Mouse (Mus musculus) hindbrain, postnatal 0 days (tissue): ENCODE results near the gene Atp9a. TPM values are rescaled to one million over a fixed set of nuclear protein-coding genes. Genes with fewer than 3 reads are reported as not detected.

Source experiments
- ATAC-seq: fragments of 200-750 bp; cut with Nextera tagmentation; 2 replicates; pipeline ENCODE4 v1.8.0; 2017; ENCODE audit warnings: mild to moderate bottlenecking, moderate TSS enrichment, moderate library complexity
- DNase-seq: peaks from one replicate; pipeline ENCODE4 v3.0.0-alpha.2; 2015; ENCODE audit warnings: low spot score
- H3K27ac ChIP-seq: fragments of 300-500 bp; sonication (generic); 2 replicates; pipeline ENCODE4 v1.5.1; 2014; ENCODE audit warnings: mild to moderate bottlenecking
- H3K27me3 ChIP-seq: fragments of 300-500 bp; sonication (generic); 2 replicates; pipeline ENCODE4 v1.6.1; 2014; ENCODE audit warnings: low read length, mixed read lengths; ENCODE audit not compliant: insufficient read depth
- H3K36me3 ChIP-seq: fragments of 300-500 bp; sonication (generic); 2 replicates; pipeline ENCODE4 v1.6.1; 2014; ENCODE audit warnings: low read length, mixed read lengths; ENCODE audit not compliant: insufficient read depth
- H3K4me1 ChIP-seq: fragments of 300-500 bp; sonication (generic); 2 replicates; pipeline ENCODE4 v1.6.1; 2014; ENCODE audit warnings: antibody characterized with exemption, low read length, mixed read lengths; ENCODE audit not compliant: insufficient read depth
- H3K4me2 ChIP-seq: fragments of 300-500 bp; sonication (generic); 2 replicates; pipeline ENCODE4 v1.6.1; 2014; ENCODE audit warnings: low read depth, mild to moderate bottlenecking, low read length, moderate library complexity, mixed read lengths
- H3K4me3 ChIP-seq: fragments of 300-500 bp; sonication (generic); 2 replicates; pipeline ENCODE4 v1.5.1; 2014; ENCODE audit warnings: low read length
- H3K9ac ChIP-seq: fragments of 300-500 bp; sonication (generic); replicated peaks from 2 replicates; pipeline ENCODE4 v1.6.1; 2014; ENCODE audit warnings: mild to moderate bottlenecking, low read length, moderate library complexity, mixed read lengths
- H3K9me3 ChIP-seq: fragments of 300-500 bp; sonication (generic); 2 replicates; pipeline ENCODE4 v1.6.1; 2016; ENCODE audit warnings: low read length, mixed read lengths
- CTCF ChIP-seq: IDR thresholded peaks from 2 replicates; pipeline ENCODE4 v1.5.1; 2016; ENCODE audit warnings: antibody characterized with exemption, control low read depth, low read depth
- WGBS: fragments of 180-500 bp; shearing (Covaris S2); extraction: QIAGEN DNeasy Blood & Tissue Kit; methylation state at CpG from one replicate; pipeline ENCODE4 v1.1.7; 2014; 5-methylcytosine and 5-hydroxymethylcytosine counted together
- polyA plus RNA-seq: library from polyadenylated mRNA; unstranded; fragments of >200 nt; fragmentation: Nextera tagmentation; extraction: Ambion mirVana; gene quantifications from 2 replicates; pipeline ENCODE4 v1.2.1, GENCODE M21; 2015
- total RNA-seq: library from RNA; depleted of rRNA; stranded (reverse); fragments of >200 nt; gene quantifications from 2 replicates; pipeline ENCODE4 v1.2.3, GENCODE M21; 2014

The Atp9a gene
- total and polyA plus RNA-seq, 2 experiments from 2014 or later = 130 to 607 TPM

- Histone ChIP-seq H3K4me3 (no peak overlapping the region), H3K4me2 (no peak overlapping the region)
- 36% methylated on average over 6 of the region's 6 CpGs for WGBS
These were observed 16.2 kb downstream of the Atp9a start for GRCm38 (mm10) chr2:168726007-168726406.

GRCm38 (mm10) chr2:168721313-168721712, 20.9 kb downstream of the Atp9a start:
- 84% methylated on average over 14 of the region's 14 CpGs for WGBS
- no peaks in the 10 kb centered on the region for H3K36me3 ChIP-seq
- no peak overlapping the region for H3K9ac ChIP-seq
- no peak overlapping the region for H3K4me3 ChIP-seq
- ATAC-seq = no peak
- no peak overlapping the region for H3K4me2 ChIP-seq
- H3K27ac ChIP-seq = no peak overlapping the region
- H3K9me3 ChIP-seq = no peaks in the 10 kb centered on the region
- H3K27me3 ChIP-seq = no peaks in the 10 kb centered on the region
- TF ChIP-seq CTCF = no peak
- 0 out of 2 replicates have a peak, but pooled peaks cover 3% of the 10 kb centered on the region for H3K4me1 ChIP-seq
- no peak for DNase-seq

More at GRCm38 (mm10) chr2:168726007-168726406, 16.2 kb downstream of the Atp9a start:
- Histone ChIP-seq H3K27ac (peak overlapping the region; percentile 49; the same call in 1 of the 2 replicates), H3K4me1 (no peaks in the 10 kb centered on the region), H3K9ac (no peak overlapping the region), H3K27me3 (no peaks in the 10 kb centered on the region), H3K9me3 (no peaks in the 10 kb centered on the region), H3K36me3 (no peaks in the 10 kb centered on the region)
- TF ChIP-seq CTCF = no peak
- peak; percentile 71 for DNase-seq
- ATAC-seq = peak; percentile 83

GRCm38 (mm10) chr2:168719742-168720141, 22.5 kb downstream of the Atp9a start:
- no peak for ATAC-seq
- H3K4me2 ChIP-seq = no peak overlapping the region
- 0 out of 2 replicates have a peak, but pooled peaks cover 3% of the 10 kb centered on the region for H3K4me1 ChIP-seq
- no peak overlapping the region for H3K27ac ChIP-seq
- H3K27me3 ChIP-seq = no peaks in the 10 kb centered on the region
- no peak overlapping the region for H3K4me3 ChIP-seq
- TF ChIP-seq CTCF = peak; percentile 34; the same call in 1 of the 2 replicates
- DNase-seq = no peak
- WGBS = 82% methylated on average over 4 of the region's 4 CpGs
- H3K9me3 ChIP-seq = no peaks in the 10 kb centered on the region
- H3K9ac ChIP-seq = no peak overlapping the region
- no peaks in the 10 kb centered on the region for H3K36me3 ChIP-seq

GRCm38 (mm10) chr2:168718735-168719134, 23.5 kb downstream of the Atp9a start:
- H3K9me3 ChIP-seq = no peaks in the 10 kb centered on the region
- no peak overlapping the region for H3K4me3 ChIP-seq
- WGBS = 60% methylated on average over 10 of the region's 10 CpGs
- TF ChIP-seq CTCF = no peak
- no peaks in the 10 kb centered on the region for H3K27me3 ChIP-seq
- no peak overlapping the region for H3K4me2 ChIP-seq
- ATAC-seq = 0 out of 2 replicates have a peak, but pooled peaks have one; percentile 2
- no peak for DNase-seq
- H3K36me3 ChIP-seq = no peaks in the 10 kb centered on the region
- no peak overlapping the region for H3K9ac ChIP-seq
- H3K27ac ChIP-seq = no peak overlapping the region
- 0 out of 2 replicates have a peak, but pooled peaks cover 3% of the 10 kb centered on the region for H3K4me1 ChIP-seq

- Histone ChIP-seq H3K27ac (no peak overlapping the region), H3K4me3 (no peak overlapping the region), H3K36me3 (no peaks in the 10 kb centered on the region), H3K4me2 (no peak overlapping the region), H3K27me3 (no peaks in the 10 kb centered on the region), H3K4me1 (0 out of 2 replicates have a peak, but pooled peaks cover 3% of the 10 kb centered on the region), H3K9me3 (no peaks in the 10 kb centered on the region), H3K9ac (no peak overlapping the region)
- 74% methylated on average over 2 of the region's 2 CpGs for WGBS
- ATAC-seq (peak; percentile 28; the same call in 1 of the 2 replicates), DNase-seq (no peak)
- TF ChIP-seq CTCF = no peak
These were observed 23.9 kb downstream of the Atp9a start for GRCm38 (mm10) chr2:168718267-168718666.

- Histone ChIP-seq H3K27ac (peak overlapping the region; percentile 11; the same call in 1 of the 2 replicates), H3K9ac (peak overlapping the region; percentile 33; the same call in 1 of the 2 replicates), H3K36me3 (peaks cover 3% of the 10 kb centered on the region; the same call in 1 of the 2 replicates), H3K4me2 (no peak overlapping the region), H3K27me3 (no peaks in the 10 kb centered on the region), H3K9me3 (no peaks in the 10 kb centered on the region), H3K4me3 (no peak overlapping the region), H3K4me1 (0 out of 2 replicates have a peak, but pooled peaks cover 3% of the 10 kb centered on the region)
- ATAC-seq (no peak), DNase-seq (no peak)
- no peak for TF ChIP-seq CTCF
- WGBS = 68% methylated on average over 20 of the region's 20 CpGs
These were observed 29.7 kb downstream of the Atp9a start for GRCm38 (mm10) chr2:168712199-168713176.

- Histone ChIP-seq H3K4me1 (no peaks in the 10 kb centered on the region), H3K4me3 (no peak overlapping the region), H3K9me3 (no peaks in the 10 kb centered on the region), H3K4me2 (no peak overlapping the region), H3K36me3 (peaks cover 8% of the 10 kb centered on the region), H3K27ac (no peak overlapping the region), H3K9ac (no peak overlapping the region), H3K27me3 (no peaks in the 10 kb centered on the region)
- TF ChIP-seq CTCF = no peak
- no peak for ATAC-seq
- 81% methylated on average over 3 of the region's 3 CpGs for WGBS
- DNase-seq = no peak
These were observed 31.2 kb downstream of the Atp9a start for GRCm38 (mm10) chr2:168710979-168711378.
